In genomic region chr1:85732581-85732980, GRCm38 (mm10) we compare ENCODE assay signal across 22 mouse cellular contexts. TPM values are rescaled to one million over a fixed set of nuclear protein-coding genes. Genes with fewer than 3 reads are reported as not detected.
DNase-seq lines count a peak whose midpoint lies in the region; ATAC-seq lines count a peak whose summit lies in the region.
"Had no signal": no experiment of that assay in that cellular context is flagged by ENCODE, and none has a peak within 500 bp of the region (broad histone marks: within the 10 kb centered on the region; RNA-seq: fewer than 3 reads in every experiment).

No protein-coding gene starts in this region.

- no peaks in the 10 kb centered on the region for H3K36me3 ChIP-seq in liver, embryonic 15.5 days (replicated peaks)
- no peaks in the 10 kb centered on the region for H3K36me3 ChIP-seq in liver, embryonic 11.5 days (ENCODE audit: control insufficient read depth, insufficient read depth, low read length)
- peaks cover 56% of the 10 kb centered on the region for H3K36me3 ChIP-seq in megakaryocyte, embryonic 14.5 days (replicated peaks; ENCODE audit: low read length)
- H3K36me3 ChIP-seq: embryonic facial prominence, embryonic 10.5 days; kidney, embryonic 15.5 days; limb, embryonic 12.5 days; neural tube, embryonic 15.5 days had no signal

- H3K4me3 ChIP-seq in liver, embryonic 15.5 days (replicated peaks) = no peak overlapping the region
- no peak overlapping the region for H3K4me3 ChIP-seq in liver, embryonic 11.5 days (ENCODE audit: low read depth, low read length)
- peak overlapping the region; percentile 31 for H3K4me3 ChIP-seq in megakaryocyte, embryonic 14.5 days (replicated peaks)
- H3K4me3 ChIP-seq: embryonic facial prominence, embryonic 10.5 days; erythroblast, embryonic 14.5 days; kidney, embryonic 15.5 days; layer of hippocampus, adult 2 months; left cerebral cortex, adult 2 months; limb, embryonic 12.5 days; neural tube, embryonic 15.5 days had no signal

- no peaks in the 10 kb centered on the region for H3K9me3 ChIP-seq in liver, embryonic 15.5 days (replicated peaks)
- no peaks in the 10 kb centered on the region for H3K9me3 ChIP-seq in liver, embryonic 11.5 days (ENCODE audit: control insufficient read depth, low read length)
- peaks cover 10% of the 10 kb centered on the region for H3K9me3 ChIP-seq in megakaryocyte, embryonic 14.5 days
- H3K9me3 ChIP-seq: embryonic facial prominence, embryonic 10.5 days; kidney, embryonic 15.5 days; limb, embryonic 12.5 days; neural tube, embryonic 15.5 days had no signal

- 0 out of 2 replicates have a peak overlapping the region, but pooled peaks have one; percentile 31 for H3K27ac ChIP-seq in liver, embryonic 15.5 days (replicated peaks)
- no peak overlapping the region for H3K27ac ChIP-seq in liver, embryonic 11.5 days (ENCODE audit: low read depth, low read length)
- H3K27ac ChIP-seq: embryonic facial prominence, embryonic 10.5 days; hindbrain, postnatal 0 days; kidney, embryonic 15.5 days; layer of hippocampus, adult 2 months; left cerebral cortex, adult 2 months; limb, embryonic 12.5 days; neural tube, embryonic 15.5 days had no signal

- WGBS in liver, embryonic 15.5 days (ENCODE audit: insufficient replicate concordance) = 45% methylated on average over 3 of the region's 3 CpGs
- 62% methylated on average over 3 of the region's 3 CpGs for WGBS in liver, embryonic 11.5 days

- no peak for ATAC-seq in liver, embryonic 15.5 days (ENCODE audit: insufficient read depth)
- no peak for ATAC-seq in liver, embryonic 11.5 days (replicated peaks; ENCODE audit: low FRiP score)
- peak; percentile 69 for ATAC-seq in activated CD4-positive, CD25-positive, alpha-beta regulatory T cell, adult 4 months
- ATAC-seq: forebrain, postnatal 0 days; hindbrain, postnatal 0 days had no signal

- intact Hi-C loops in heart, postnatal 10 days (cut with DNase I) = loop anchor here (10.0 kb wide), 1 partner anchor 112 kb away; no protein-coding TSS in a partner anchor

- no peak overlapping the region for H3K9ac ChIP-seq in liver, embryonic 15.5 days
- no peak overlapping the region for H3K9ac ChIP-seq in liver, embryonic 11.5 days (ENCODE audit: low read depth, low read length)
- H3K9ac ChIP-seq: forebrain, postnatal 0 days; kidney, embryonic 15.5 days; limb, embryonic 12.5 days; lung, embryonic 14.5 days; neural tube, embryonic 15.5 days had no signal

- H3K4me1 ChIP-seq in liver, embryonic 15.5 days (replicated peaks) = peaks cover 11% of the 10 kb centered on the region
- no peaks in the 10 kb centered on the region for H3K4me1 ChIP-seq in liver, embryonic 11.5 days (replicated peaks; ENCODE audit: control insufficient read depth, insufficient read depth, low read length)
- peaks cover 66% of the 10 kb centered on the region for H3K4me1 ChIP-seq in megakaryocyte, embryonic 14.5 days

- no peaks in the 10 kb centered on the region for H3K27me3 ChIP-seq in liver, embryonic 15.5 days
- H3K27me3 ChIP-seq in liver, embryonic 11.5 days (replicated peaks; ENCODE audit: control insufficient read depth, insufficient read depth, low read length) = no peaks in the 10 kb centered on the region
- H3K27me3 ChIP-seq in megakaryocyte, embryonic 14.5 days (replicated peaks) = no peaks in the 10 kb centered on the region
- H3K27me3 ChIP-seq: kidney, embryonic 15.5 days; limb, embryonic 12.5 days; neural tube, embryonic 15.5 days had no signal

- DNase-seq in liver, embryonic 11.5 days (ENCODE audit: low spot score) = no peak
- DNase-seq in thymus, postnatal 10 days (ENCODE audit: low spot score in 2 of 2) = peak; percentile 50 to 66
- DNase-seq in urinary bladder, postnatal 4 days (ENCODE audit: low spot score in 2 of 2) = no peak
- no peak for DNase-seq in left cerebral cortex, adult 8-10 months (ENCODE audit: low spot score in 2 of 2)
- DNase-seq in heart, postnatal 10 days = no peak
- DNase-seq: adrenal gland, adult 8-10 months; cerebellum, postnatal 10 days; forebrain, postnatal 0 days; lung, embryonic 14.5 days; retina, postnatal 1 day had no signal

- no peak overlapping the region for H3K4me2 ChIP-seq in liver, embryonic 15.5 days
- H3K4me2 ChIP-seq in liver, embryonic 11.5 days = no peak overlapping the region
- H3K4me2 ChIP-seq: kidney, embryonic 15.5 days; limb, embryonic 12.5 days; lung, embryonic 14.5 days; neural tube, embryonic 15.5 days had no signal

RNA-seq across cellular contexts. Expression of gene A630001G21Rik, which starts 45.9 kb away (rescaled TPM):
- 1.9 and 2.8 TPM in 2 replicates for polyA plus RNA-seq in liver, embryonic 15.5 days (2015; fragmentation: Nextera tagmentation; extraction: Ambion mirVana)
- polyA plus RNA-seq in liver, embryonic 11.5 days (2014; fragmentation: Nextera tagmentation; extraction: Ambion mirVana) = 3.2 and 3.5 TPM in 2 replicates
- polyA plus RNA-seq in activated CD4-positive, CD25-positive, alpha-beta regulatory T cell, adult 4 months (2017; shearing (Covaris generic)) = 10 to 100 TPM; 36.4 to 40.2 TPM
- polyA plus RNA-seq in megakaryocyte, embryonic 14.5 days (2012; ENCODE audit: insufficient read depth, low replicate concordance) = 5.2 TPM in 1 of 2 replicates, not detected in the other
- total RNA-seq in left cerebral cortex, adult 8-10 months (2022) = 1 to 10 TPM in 2 of 4 experiments, under 1 TPM in 2; 0.72 to 1.2 (median 0.97) TPM
- total RNA-seq in heart, postnatal 10 days (2021) = 1 to 10 TPM in 1 of 2 experiments, under 1 TPM in 1; 0.45 to 1.1 TPM
- total RNA-seq: gastrocnemius, adult 8-10 months; hindbrain, postnatal 0 days; left cerebral cortex, adult 2 months had no signal

Comparison
In these comparisons a context has a peak if more than half of its experiments do, and no peak if none do; other contexts are left out.
1. DNase-seq: peak in thymus, postnatal 10 days (2 of 2); none in liver, embryonic 11.5 days (single experiment), urinary bladder, postnatal 4 days (0 of 2), left cerebral cortex, adult 8-10 months (0 of 2) and heart, postnatal 10 days (0 of 2).